Mouse (Mus musculus) kidney, embryonic 14.5 days (tissue): ENCODE measurements around the gene Brpf3. TPM values are rescaled to one million over a fixed set of nuclear protein-coding genes. Genes with fewer than 3 reads are reported as not detected.

Source experiments
- ATAC-seq: fragments of 200-750 bp; cut with Nextera tagmentation; 2 replicates; pipeline ENCODE4 v1.8.0; 2017; ENCODE audit warnings: moderate number of reproducible peaks, mild to moderate bottlenecking, moderate TSS enrichment, moderate library complexity; ENCODE audit not compliant: low FRiP score, low TSS enrichment
- H3K27ac ChIP-seq: fragments of 300-500 bp; sonication (generic); 2 replicates; pipeline ENCODE4 v1.5.1; 2014; ENCODE audit warnings: low read depth, mild to moderate bottlenecking, low read length, moderate library complexity, mixed read lengths
- H3K27me3 ChIP-seq: fragments of 300-500 bp; sonication (generic); 2 replicates; pipeline ENCODE4 v1.6.1; 2014; ENCODE audit warnings: mild to moderate bottlenecking, low read length; ENCODE audit not compliant: control insufficient read depth, insufficient read depth
- H3K36me3 ChIP-seq: fragments of 300-500 bp; sonication (generic); 2 replicates; pipeline ENCODE4 v1.6.1; 2014; ENCODE audit warnings: low read length, mixed read lengths; ENCODE audit not compliant: control insufficient read depth, insufficient read depth
- H3K4me1 ChIP-seq: fragments of 300-500 bp; sonication (generic); 2 replicates; pipeline ENCODE4 v1.6.1; 2014; ENCODE audit warnings: low read length, mixed read lengths; ENCODE audit not compliant: control insufficient read depth, insufficient read depth
- H3K4me2 ChIP-seq: fragments of 300-500 bp; sonication (generic); replicated peaks from 2 replicates; pipeline ENCODE4 v1.6.1; 2014; ENCODE audit warnings: low read depth, mild to moderate bottlenecking, low read length
- H3K4me3 ChIP-seq: fragments of 300-500 bp; sonication (generic); 2 replicates; pipeline ENCODE4 v1.5.1; 2014; ENCODE audit warnings: mild to moderate bottlenecking, low read length
- H3K9ac ChIP-seq: fragments of 300-500 bp; sonication (generic); 2 replicates; pipeline ENCODE4 v1.6.1; 2014; ENCODE audit warnings: low read depth, mild to moderate bottlenecking, low read length, moderate library complexity
- H3K9me3 ChIP-seq: fragments of 300-500 bp; sonication (generic); 2 replicates; pipeline ENCODE4 v1.6.1; 2016; ENCODE audit warnings: low read length; ENCODE audit not compliant: control insufficient read depth
- WGBS: fragments of 180-500 bp; shearing (Covaris S2); extraction: QIAGEN DNeasy Blood & Tissue Kit; methylation state at CpG from one replicate; pipeline ENCODE4 v1.1.7; 2014; 5-methylcytosine and 5-hydroxymethylcytosine counted together
- polyA plus RNA-seq: library from polyadenylated mRNA; unstranded; fragments of >200 nt; fragmentation: Nextera tagmentation; extraction: Ambion mirVana; gene quantifications from 2 replicates; pipeline ENCODE4 v1.2.1, GENCODE M21; 2014

Gene Brpf3
- polyA plus RNA-seq, 1 experiment from 2014 or later = 16.2 TPM

- WGBS = 75% methylated on average over 5 of the region's 5 CpGs
- H3K4me1 ChIP-seq = no peaks in the 10 kb centered on the region
- no peak overlapping the region for H3K9ac ChIP-seq
- H3K9me3 ChIP-seq = no peaks in the 10 kb centered on the region
- H3K4me3 ChIP-seq = no peak overlapping the region
- H3K4me2 ChIP-seq = no peak overlapping the region
- H3K27me3 ChIP-seq = no peaks in the 10 kb centered on the region
- H3K27ac ChIP-seq = no peak overlapping the region
- H3K36me3 ChIP-seq = no peaks in the 10 kb centered on the region
- ATAC-seq = no peak
Measured at GRCm38 (mm10) chr17:28870435-28870834, 69.5 kb downstream of the Brpf3 start.

GRCm38 (mm10) chr17:28871831-28872230, 70.9 kb downstream of the Brpf3 start:
- H3K4me3 ChIP-seq = no peak overlapping the region
- no peak overlapping the region for H3K4me2 ChIP-seq
- no peak overlapping the region for H3K9ac ChIP-seq
- no peaks in the 10 kb centered on the region for H3K4me1 ChIP-seq
- 72% methylated on average over 11 of the region's 11 CpGs for WGBS
- no peaks in the 10 kb centered on the region for H3K36me3 ChIP-seq
- ATAC-seq = no peak
- H3K27ac ChIP-seq = no peak overlapping the region
- H3K27me3 ChIP-seq = no peaks in the 10 kb centered on the region
- no peaks in the 10 kb centered on the region for H3K9me3 ChIP-seq

GRCm38 (mm10) chr17:28872322-28872721, 71.4 kb downstream of the Brpf3 start:
- no peaks in the 10 kb centered on the region for H3K9me3 ChIP-seq
- no peak overlapping the region for H3K9ac ChIP-seq
- no peak overlapping the region for H3K27ac ChIP-seq
- H3K4me2 ChIP-seq = no peak overlapping the region
- no peak overlapping the region for H3K4me3 ChIP-seq
- ATAC-seq = no peak
- H3K4me1 ChIP-seq = no peaks in the 10 kb centered on the region
- H3K36me3 ChIP-seq = no peaks in the 10 kb centered on the region
- 88% methylated on average over 7 of the region's 7 CpGs for WGBS
- H3K27me3 ChIP-seq = no peaks in the 10 kb centered on the region

- Histone ChIP-seq H3K4me2 (no peak overlapping the region), H3K9me3 (no peaks in the 10 kb centered on the region), H3K27me3 (no peaks in the 10 kb centered on the region), H3K36me3 (no peaks in the 10 kb centered on the region), H3K4me3 (no peak overlapping the region), H3K4me1 (no peaks in the 10 kb centered on the region), H3K27ac (no peak overlapping the region), H3K9ac (no peak overlapping the region)
- no peak for ATAC-seq
- WGBS = 79% methylated on average over 4 of the region's 4 CpGs
Measured at GRCm38 (mm10) chr17:28874216-28874615, 73.3 kb downstream of the Brpf3 start.

GRCm38 (mm10) chr17:28874825-28875224, 73.9 kb downstream of the Brpf3 start:
- no peaks in the 10 kb centered on the region for H3K9me3 ChIP-seq
- H3K27ac ChIP-seq = no peak overlapping the region
- WGBS = 74% methylated on average over 7 of the region's 7 CpGs
- no peak overlapping the region for H3K9ac ChIP-seq
- H3K4me3 ChIP-seq = no peak overlapping the region
- H3K27me3 ChIP-seq = no peaks in the 10 kb centered on the region
- H3K4me1 ChIP-seq = no peaks in the 10 kb centered on the region
- no peak overlapping the region for H3K4me2 ChIP-seq
- no peaks in the 10 kb centered on the region for H3K36me3 ChIP-seq
- no peak for ATAC-seq

GRCm38 (mm10) chr17:28875316-28875715, 74.4 kb downstream of the Brpf3 start:
- no peak for ATAC-seq
- Histone ChIP-seq H3K4me1 (no peaks in the 10 kb centered on the region), H3K27ac (no peak overlapping the region), H3K9ac (no peak overlapping the region), H3K27me3 (no peaks in the 10 kb centered on the region), H3K36me3 (no peaks in the 10 kb centered on the region), H3K4me3 (no peak overlapping the region), H3K9me3 (no peaks in the 10 kb centered on the region), H3K4me2 (no peak overlapping the region)
- WGBS = 48% methylated on average over 8 of the region's 8 CpGs

- ATAC-seq = no peak
- H3K4me2 ChIP-seq = peak overlapping the region; percentile 15; the same call in 1 of the 2 replicates
- 63% methylated on average over 5 of the region's 5 CpGs for WGBS
- H3K27me3 ChIP-seq = no peaks in the 10 kb centered on the region; the same call in 1 of the 2 replicates
- no peak overlapping the region for H3K9ac ChIP-seq
- H3K36me3 ChIP-seq = no peaks in the 10 kb centered on the region
- H3K27ac ChIP-seq = no peak overlapping the region
- no peaks in the 10 kb centered on the region for H3K9me3 ChIP-seq
- H3K4me3 ChIP-seq = no peak overlapping the region
- no peaks in the 10 kb centered on the region for H3K4me1 ChIP-seq
Measured at GRCm38 (mm10) chr17:28876331-28876730, 75.4 kb downstream of the Brpf3 start.

GRCm38 (mm10) chr17:28876821-28877220, 75.9 kb downstream of the Brpf3 start:
- Histone ChIP-seq H3K36me3 (no peaks in the 10 kb centered on the region), H3K9ac (no peak overlapping the region), H3K27ac (no peak overlapping the region), H3K27me3 (no peaks in the 10 kb centered on the region; the same call in 1 of the 2 replicates), H3K4me1 (no peaks in the 10 kb centered on the region), H3K4me2 (peak overlapping the region; percentile 15), H3K4me3 (no peak overlapping the region), H3K9me3 (no peaks in the 10 kb centered on the region)
- no peak for ATAC-seq
- WGBS = 16% methylated on average over 19 of the region's 19 CpGs

- no peaks in the 10 kb centered on the region for H3K36me3 ChIP-seq
- no peak overlapping the region for H3K9ac ChIP-seq
- no peak for ATAC-seq
- no peaks in the 10 kb centered on the region for H3K4me1 ChIP-seq
- H3K4me2 ChIP-seq = peak overlapping the region; percentile 22; the same call in 1 of the 2 replicates
- H3K27me3 ChIP-seq = no peaks in the 10 kb centered on the region; the same call in 1 of the 2 replicates
- 4% methylated on average over 18 of the region's 18 CpGs for WGBS
- no peak overlapping the region for H3K27ac ChIP-seq
- no peak overlapping the region for H3K4me3 ChIP-seq
- no peaks in the 10 kb centered on the region for H3K9me3 ChIP-seq
Measured at GRCm38 (mm10) chr17:28879931-28880391, 79.1 kb downstream of the Brpf3 start.
